In the genomic region with DNA sequence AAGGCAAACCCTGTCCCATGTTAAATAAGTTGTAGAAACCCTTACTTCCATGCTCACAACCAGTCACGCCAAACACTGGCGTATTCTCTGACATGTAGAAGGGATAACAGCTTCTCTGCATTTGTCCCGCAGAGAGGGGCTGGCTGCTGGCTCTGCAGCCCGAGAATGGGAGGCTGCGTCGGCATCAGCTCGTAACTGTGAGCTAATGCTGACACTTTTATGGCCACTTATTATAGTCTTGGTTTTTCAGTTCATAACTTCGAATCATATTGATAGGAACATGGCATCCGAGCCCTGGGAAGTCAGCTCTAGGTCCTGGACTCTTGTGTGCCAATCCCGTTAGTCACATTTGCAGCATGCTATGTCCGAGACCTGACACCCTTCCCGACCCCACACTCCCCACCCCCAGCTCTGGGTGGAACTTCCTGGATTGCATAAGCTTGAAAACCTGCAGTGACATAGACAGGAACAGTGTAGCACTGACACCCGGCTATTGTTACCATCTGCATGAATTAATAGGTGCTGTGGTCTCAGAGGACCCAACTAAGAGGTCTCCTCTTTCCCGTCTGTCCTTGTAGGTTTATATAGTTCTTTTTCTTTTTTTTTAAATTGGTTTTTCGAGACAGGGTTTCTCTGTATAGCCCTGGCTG, we compare ENCODE assay signal across 18 mouse cellular contexts.
DNase-seq lines count a peak whose midpoint lies in the region; ATAC-seq and TF ChIP-seq lines count a peak whose summit lies in the region.
"Had no signal": no experiment of that assay in that cellular context is flagged by ENCODE, and none has a peak within 500 bp of the region (broad histone marks: within the 10 kb centered on the region; RNA-seq: fewer than 3 reads in every experiment).

No protein-coding gene starts in this region.

- peaks cover 10% of the 10 kb centered on the region; the same call in 1 of the 2 replicates for H3K9me3 ChIP-seq in kidney, embryonic 14.5 days (ENCODE audit: control insufficient read depth, low read length)
- no peaks in the 10 kb centered on the region for H3K9me3 ChIP-seq in lung, postnatal 0 days (ENCODE audit: low read length)
- H3K9me3 ChIP-seq in limb, embryonic 11.5 days (ENCODE audit: control insufficient read depth, low read length): peaks cover 3% of the 10 kb centered on the region; the same call in 1 of the 2 replicates
- H3K9me3 ChIP-seq: forebrain, embryonic 15.5 days; heart, embryonic 15.5 days had no signal

- no peaks in the 10 kb centered on the region for H3K27me3 ChIP-seq in kidney, embryonic 14.5 days (ENCODE audit: control insufficient read depth, insufficient read depth, low read length)
- no peaks in the 10 kb centered on the region for H3K27me3 ChIP-seq in lung, postnatal 0 days (replicated peaks; ENCODE audit: insufficient read depth, low read length)
- H3K27me3 ChIP-seq in limb, embryonic 11.5 days (ENCODE audit: control insufficient read depth, insufficient read depth, low read length): no peaks in the 10 kb centered on the region
- H3K27me3 ChIP-seq: forebrain, embryonic 15.5 days; heart, embryonic 15.5 days had no signal

- TF ChIP-seq EP300 in lung, postnatal 0 days (IDR thresholded peaks at IDR 0.05): peak; percentile 71

- 0 out of 2 replicates have a peak overlapping the region, but pooled peaks have one; percentile 0 for H3K4me2 ChIP-seq in kidney, embryonic 14.5 days (replicated peaks; ENCODE audit: low read depth, low read length)
- no peak overlapping the region for H3K4me2 ChIP-seq in lung, postnatal 0 days (replicated peaks; ENCODE audit: low read depth, low read length)
- H3K4me2 ChIP-seq in limb, embryonic 11.5 days (ENCODE audit: low read depth, severe bottlenecking): no peak overlapping the region
- H3K4me2 ChIP-seq: embryonic facial prominence, embryonic 12.5 days; forebrain, embryonic 15.5 days; heart, embryonic 11.5 days; heart, embryonic 15.5 days had no signal

- no peaks in the 10 kb centered on the region for H3K36me3 ChIP-seq in kidney, embryonic 14.5 days (ENCODE audit: control insufficient read depth, insufficient read depth, low read length)
- no peaks in the 10 kb centered on the region for H3K36me3 ChIP-seq in lung, postnatal 0 days (ENCODE audit: insufficient read depth, low read length)
- H3K36me3 ChIP-seq in limb, embryonic 11.5 days (ENCODE audit: control insufficient read depth, insufficient read depth, low read length): no peaks in the 10 kb centered on the region
- H3K36me3 ChIP-seq: embryonic facial prominence, embryonic 12.5 days; forebrain, embryonic 15.5 days; heart, embryonic 15.5 days had no signal

- no peak overlapping the region for H3K27ac ChIP-seq in kidney, embryonic 14.5 days (ENCODE audit: low read depth, low read length)
- H3K27ac ChIP-seq in lung, postnatal 0 days (ENCODE audit: low read length): no peak overlapping the region
- no peak overlapping the region for H3K27ac ChIP-seq in limb, embryonic 11.5 days (replicated peaks; ENCODE audit: low read depth, low read length)
- H3K27ac ChIP-seq: embryonic facial prominence, embryonic 12.5 days; forebrain, embryonic 15.5 days; heart, adult 2 months; heart, embryonic 15.5 days had no signal

- TF ChIP-seq CTCF in lung, postnatal 0 days (IDR thresholded peaks at IDR 0.05): no peak

- no peak for DNase-seq in kidney, postnatal 25 days
- DNase-seq in lung, postnatal 0 days (ENCODE audit: low spot score): peak; percentile 26
- no peak for DNase-seq in lung, postnatal 4 days
- DNase-seq in limb, embryonic 11.5 days (ENCODE audit: low spot score): peak; percentile 51
- peak; percentile 15 for DNase-seq in lung, postnatal 36 days
- DNase-seq in retina, embryonic 14.5 days (ENCODE audit: low spot score): no peak
- DNase-seq: adrenal gland, postnatal 10 days; cerebellum, adult 11 months; cerebellum, adult 8-10 months; cerebellum, postnatal 25 days; gastrocnemius, postnatal 14 days; heart, adult 2 months; heart, postnatal 14 days had no signal

- no peak overlapping the region for H3K4me3 ChIP-seq in kidney, embryonic 14.5 days (ENCODE audit: low read length)
- H3K4me3 ChIP-seq in lung, postnatal 0 days (ENCODE audit: low read depth, low read length): no peak overlapping the region
- no peak overlapping the region for H3K4me3 ChIP-seq in limb, embryonic 11.5 days (ENCODE audit: low read depth, low read length)
- H3K4me3 ChIP-seq: embryonic facial prominence, embryonic 12.5 days; forebrain, embryonic 15.5 days; heart, adult 2 months; heart, embryonic 15.5 days had no signal

- H3K9ac ChIP-seq in kidney, embryonic 14.5 days (ENCODE audit: low read depth, low read length): no peak overlapping the region
- H3K9ac ChIP-seq in lung, postnatal 0 days (replicated peaks; ENCODE audit: low read depth): no peak overlapping the region
- H3K9ac ChIP-seq in limb, embryonic 11.5 days (ENCODE audit: low read length): no peak overlapping the region
- H3K9ac ChIP-seq: embryonic facial prominence, embryonic 12.5 days; forebrain, embryonic 15.5 days; heart, embryonic 15.5 days had no signal

- ATAC-seq in kidney, embryonic 14.5 days (ENCODE audit: low FRiP score, low TSS enrichment): peak; percentile 46; the same call in 1 of the 2 replicates
- peak; percentile 81 for ATAC-seq in lung, postnatal 0 days
- no peak for ATAC-seq in limb, embryonic 11.5 days (ENCODE audit: insufficient number of reproducible peaks, low FRiP score, low TSS enrichment, low read depth)
- ATAC-seq: forebrain, embryonic 15.5 days had no signal

- 33% methylated on average over 15 of the region's 15 CpGs for WGBS in kidney, embryonic 14.5 days
- 58% methylated on average over 15 of the region's 15 CpGs for WGBS in lung, postnatal 0 days
- WGBS in limb, embryonic 11.5 days: 32% methylated on average over 15 of the region's 15 CpGs

- H3K4me1 ChIP-seq in kidney, embryonic 14.5 days (ENCODE audit: control insufficient read depth, insufficient read depth, low read length): 0 out of 2 replicates have a peak, but pooled peaks cover 3% of the 10 kb centered on the region
- no peaks in the 10 kb centered on the region for H3K4me1 ChIP-seq in lung, postnatal 0 days (ENCODE audit: insufficient read depth, low read depth, low read length)
- H3K4me1 ChIP-seq in limb, embryonic 11.5 days (ENCODE audit: control insufficient read depth, insufficient read depth, low read length): 0 out of 2 replicates have a peak, but pooled peaks cover 6% of the 10 kb centered on the region
- H3K4me1 ChIP-seq: embryonic facial prominence, embryonic 12.5 days; forebrain, embryonic 15.5 days; heart, embryonic 15.5 days had no signal

Comparison
In these comparisons a context has a peak if more than half of its experiments do, and no peak if none do; other contexts are left out.
1. DNase-seq: peak in lung, postnatal 0 days (single experiment), limb, embryonic 11.5 days (single experiment) and lung, postnatal 36 days (single experiment); none in kidney, postnatal 25 days (0 of 2), lung, postnatal 4 days (0 of 2) and retina, embryonic 14.5 days (single experiment).